Comparison of ENCODE assay signal across 7 mouse cellular contexts in the genomic region with DNA sequence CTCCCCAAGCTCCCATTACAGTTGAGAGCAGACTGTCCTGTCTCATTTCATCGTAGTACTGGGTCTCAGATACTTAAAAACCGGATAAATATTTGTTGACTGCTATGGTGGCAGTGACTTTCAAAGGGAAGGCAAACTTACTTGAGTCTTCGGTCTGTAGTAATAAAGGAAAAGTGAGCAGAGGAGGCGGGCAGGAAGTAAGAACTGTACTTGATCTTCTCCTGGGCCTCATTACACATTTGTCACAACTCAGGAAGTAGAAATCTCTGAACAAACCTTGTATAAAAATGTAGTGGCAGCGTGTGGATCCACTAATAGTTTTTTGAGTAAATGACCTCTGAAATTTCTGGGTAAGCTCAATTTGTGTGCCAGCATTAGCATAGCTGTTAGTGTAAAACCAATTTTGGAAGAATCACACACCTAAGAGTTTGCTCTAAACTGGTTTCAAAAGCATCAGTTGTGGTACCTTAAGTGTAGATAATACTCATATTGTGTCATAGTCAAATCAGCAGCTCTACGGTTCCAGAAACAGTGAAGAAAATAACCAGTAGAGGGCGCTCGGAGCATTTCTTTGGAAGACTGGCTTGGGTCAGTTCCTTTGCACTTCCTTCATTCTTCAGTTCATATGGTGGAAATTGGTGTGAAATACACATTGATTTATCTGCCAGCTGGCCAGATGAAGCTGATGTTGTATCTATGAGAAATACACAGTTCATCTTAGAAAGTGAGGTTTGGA. TPM values are rescaled to one million over a fixed set of nuclear protein-coding genes. Genes with fewer than 3 reads are reported as not detected.
DNase-seq lines count a peak whose midpoint lies in the region; ATAC-seq and TF ChIP-seq lines count a peak whose summit lies in the region.

No protein-coding gene starts in this region.

- no peak overlapping the region for H3K27ac ChIP-seq in embryonic facial prominence, embryonic 11.5 days (replicated peaks; ENCODE audit: low read depth, low read length)
- H3K27ac ChIP-seq in intestine, embryonic 14.5 days (ENCODE audit: low read depth): no peak overlapping the region
- H3K27ac ChIP-seq in limb, embryonic 14.5 days (replicated peaks; ENCODE audit: low read depth, low read length): no peak overlapping the region

- peak; percentile 24 to 32 for DNase-seq in urinary bladder, postnatal 36 days (ENCODE audit: low spot score in 2 of 2)
- DNase-seq in urinary bladder, adult 2 months (ENCODE audit: low spot score): no peak
- peak; percentile 22 for DNase-seq in adrenal gland, postnatal 25 days
- DNase-seq in embryonic facial prominence, embryonic 11.5 days (ENCODE audit: low spot score): peak; percentile 88
- peak; percentile 66 for DNase-seq in intestine, embryonic 14.5 days (ENCODE audit: low spot score)
- peak; percentile 67 for DNase-seq in limb, embryonic 14.5 days (ENCODE audit: low spot score)
- peak; percentile 29 for DNase-seq in retina, adult 2 months (ENCODE audit: low read depth, low spot score)

- no peak for TF ChIP-seq POLR2A in limb, embryonic 14.5 days (IDR thresholded peaks at IDR 0.05; ENCODE audit: borderline replicate concordance, extremely low read depth, insufficient read depth, insufficient read length)

- ATAC-seq in embryonic facial prominence, embryonic 11.5 days (replicated peaks; ENCODE audit: insufficient number of reproducible peaks, low FRiP score, low TSS enrichment, low read depth): no peak
- no peak for ATAC-seq in intestine, embryonic 14.5 days (replicated peaks; ENCODE audit: low FRiP score, low TSS enrichment, low read depth)
- no peak for ATAC-seq in limb, embryonic 14.5 days (ENCODE audit: low FRiP score, low read depth)

- H3K4me2 ChIP-seq in embryonic facial prominence, embryonic 11.5 days (ENCODE audit: low read depth, low read length): no peak overlapping the region
- no peak overlapping the region for H3K4me2 ChIP-seq in intestine, embryonic 14.5 days (ENCODE audit: low read length)
- H3K4me2 ChIP-seq in limb, embryonic 14.5 days (replicated peaks; ENCODE audit: low read depth, low read length, severe bottlenecking): no peak overlapping the region

- H3K4me1 ChIP-seq in embryonic facial prominence, embryonic 11.5 days (ENCODE audit: control insufficient read depth, insufficient read depth, low read length): no peaks in the 10 kb centered on the region
- no peaks in the 10 kb centered on the region for H3K4me1 ChIP-seq in intestine, embryonic 14.5 days (replicated peaks; ENCODE audit: control insufficient read depth, insufficient read depth, low read length)
- H3K4me1 ChIP-seq in limb, embryonic 14.5 days (ENCODE audit: control insufficient read depth, insufficient read depth, low read length): no peaks in the 10 kb centered on the region

- H3K4me3 ChIP-seq in embryonic facial prominence, embryonic 11.5 days (ENCODE audit: low read depth, low read length): no peak overlapping the region
- no peak overlapping the region for H3K4me3 ChIP-seq in intestine, embryonic 14.5 days (ENCODE audit: low read depth, low read length)
- H3K4me3 ChIP-seq in limb, embryonic 14.5 days (replicated peaks; ENCODE audit: low read length): no peak overlapping the region

- H3K36me3 ChIP-seq in embryonic facial prominence, embryonic 11.5 days (replicated peaks; ENCODE audit: control insufficient read depth, insufficient read depth, low read depth, low read length): peaks cover 3% of the 10 kb centered on the region; the same call in 1 of the 2 replicates
- H3K36me3 ChIP-seq in intestine, embryonic 14.5 days (ENCODE audit: control insufficient read depth, insufficient read depth, low read length): peaks cover 86% of the 10 kb centered on the region
- H3K36me3 ChIP-seq in limb, embryonic 14.5 days (ENCODE audit: control insufficient read depth, insufficient read depth, low read length): peaks cover 63% of the 10 kb centered on the region

- no peaks in the 10 kb centered on the region for H3K9me3 ChIP-seq in embryonic facial prominence, embryonic 11.5 days (replicated peaks; ENCODE audit: control insufficient read depth, low read length)
- H3K9me3 ChIP-seq in intestine, embryonic 14.5 days (ENCODE audit: control insufficient read depth, low read length): no peaks in the 10 kb centered on the region
- H3K9me3 ChIP-seq in limb, embryonic 14.5 days (ENCODE audit: control insufficient read depth, low read length): no peaks in the 10 kb centered on the region

- no peak overlapping the region for H3K9ac ChIP-seq in embryonic facial prominence, embryonic 11.5 days (replicated peaks; ENCODE audit: low read length)
- H3K9ac ChIP-seq in intestine, embryonic 14.5 days (ENCODE audit: low read length): no peak overlapping the region
- no peak overlapping the region for H3K9ac ChIP-seq in limb, embryonic 14.5 days (ENCODE audit: low read depth, low read length, severe bottlenecking)

- 60% methylated on average over 8 of the region's 8 CpGs for WGBS in embryonic facial prominence, embryonic 11.5 days
- 58% methylated on average over 8 of the region's 8 CpGs for WGBS in intestine, embryonic 14.5 days
- 63% methylated on average over 8 of the region's 8 CpGs for WGBS in limb, embryonic 14.5 days

- H3K27me3 ChIP-seq in embryonic facial prominence, embryonic 11.5 days (ENCODE audit: control insufficient read depth, insufficient read depth, low read length): no peaks in the 10 kb centered on the region
- no peaks in the 10 kb centered on the region for H3K27me3 ChIP-seq in intestine, embryonic 14.5 days (replicated peaks; ENCODE audit: control insufficient read depth, insufficient read depth, low read length)
- H3K27me3 ChIP-seq in limb, embryonic 14.5 days (ENCODE audit: control insufficient read depth, insufficient read depth, low read length): no peaks in the 10 kb centered on the region

RNA-seq across cellular contexts. Expression of gene Zfp622, which starts 9.0 kb away (rescaled TPM):
- polyA plus RNA-seq in urinary bladder, adult 2 months (2012; rRNA removed): 24.4 and 28.1 TPM in 2 replicates
- total RNA-seq in adrenal gland, postnatal 25 days (2021): 36.5 and 42.5 TPM in 2 replicates
- 30.9 and 31.0 TPM in 2 replicates for polyA plus RNA-seq in embryonic facial prominence, embryonic 11.5 days (2014; fragmentation: Nextera tagmentation; extraction: Ambion mirVana)
- 30.4 and 31.5 TPM in 2 replicates for polyA plus RNA-seq in intestine, embryonic 14.5 days (2014; fragmentation: Nextera tagmentation; extraction: Ambion mirVana)
- 22.7 and 27.8 TPM in 2 replicates for polyA plus RNA-seq in limb, embryonic 14.5 days (2012; rRNA removed)
- 34.5 and 35.1 TPM in 2 replicates for polyA plus RNA-seq in limb, embryonic 14.5 days (2014; fragmentation: Nextera tagmentation; extraction: Ambion mirVana)
